Mouse (Mus musculus) urinary bladder, adult 2 months (tissue): ENCODE measurements around the gene Vamp2. TPM values are rescaled to one million over a fixed set of nuclear protein-coding genes. Genes with fewer than 3 reads are reported as not detected.

Experiments
- DNase-seq: peaks from one replicate; pipeline ENCODE4 v3.0.0; 2022; ENCODE audit warnings: low spot score
- polyA plus RNA-seq: library from polyadenylated mRNA; depleted of rRNA; stranded (reverse); fragments of >200 nt; gene quantifications from 2 replicates; pipeline ENCODE4 v1.2.3, GENCODE M21; 2012; rRNA removed

The Vamp2 gene
- polyA plus RNA-seq, 1 experiment, result 180 TPM

- no peak for DNase-seq
These were observed 45.3 kb downstream of the Vamp2 start for GRCm38 (mm10) chr11:69133566-69133922.

- no peak for DNase-seq
These were observed 45.8 kb downstream of the Vamp2 start for GRCm38 (mm10) chr11:69133923-69134621.

DNA sequence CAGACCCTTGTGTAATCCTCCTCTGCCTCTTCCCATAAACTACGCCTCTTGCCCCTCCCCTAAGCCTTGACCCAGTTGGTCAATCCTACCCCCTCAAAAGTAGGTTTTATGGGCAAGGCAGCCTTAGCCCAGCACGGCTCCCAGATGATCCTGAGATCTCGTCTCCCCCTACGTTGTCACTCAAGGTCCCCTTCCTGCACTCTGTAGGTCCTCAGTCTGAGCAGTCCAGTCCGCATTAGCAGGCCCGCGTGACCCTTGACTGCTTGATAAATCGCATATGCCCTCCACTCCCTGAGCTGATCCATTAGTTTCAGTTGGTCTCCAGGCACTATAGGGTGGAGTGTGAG lies 46.3 kb downstream of the Vamp2 start:
- no peak for DNase-seq

GRCm38 (mm10) chr11:69135361-69135760 lies 47.1 kb downstream of the Vamp2 start:
- no peak for DNase-seq

Other genes with a start within 250 kb of the Vamp2 start
- 68.6 and 78.7 TPM in 2 replicates for gene Ndel1, start 216.6 kb upstream of the Vamp2 start, polyA plus RNA-seq
- 0.01 TPM in 1 of 2 replicates, not detected in the other for gene Rnf222, start 199.9 kb upstream of the Vamp2 start, polyA plus RNA-seq
- gene Rpl26, start 186.9 kb upstream of the Vamp2 start, polyA plus RNA-seq, result 3,701 and 3,960 TPM in 2 replicates
- not detected in 2 replicates for gene Odf4, start 161.4 kb upstream of the Vamp2 start, polyA plus RNA-seq
- gene Arhgef15, start 131.0 kb upstream of the Vamp2 start, polyA plus RNA-seq, result 7.9 and 10.6 TPM in 2 replicates
- 27.3 and 32.4 TPM in 2 replicates for gene Slc25a35, start 120.4 kb upstream of the Vamp2 start, polyA plus RNA-seq
- gene Rangrf, start 113.3 kb upstream of the Vamp2 start, polyA plus RNA-seq, result 31.8 and 39.0 TPM in 2 replicates
- gene Pfas, start 80.0 kb upstream of the Vamp2 start, polyA plus RNA-seq, result 9.3 and 11.1 TPM in 2 replicates
- 26.3 and 29.0 TPM in 2 replicates for gene Ctc1, start 72.6 kb upstream of the Vamp2 start, polyA plus RNA-seq
- gene Aurkb, start 42.8 kb upstream of the Vamp2 start, polyA plus RNA-seq, result 3.6 and 4.1 TPM in 2 replicates
- 18.0 and 19.4 TPM in 2 replicates for gene Borcs6, start 28.8 kb upstream of the Vamp2 start, polyA plus RNA-seq
- gene Tmem107, start 17.7 kb upstream of the Vamp2 start, polyA plus RNA-seq, result 17.9 and 25.8 TPM in 2 replicates
- gene Per1, start 6.7 kb downstream of the Vamp2 start, polyA plus RNA-seq, result 26.8 and 28.5 TPM in 2 replicates
- 0.24 and 0.37 TPM in 2 replicates for gene Hes7, start 31.9 kb downstream of the Vamp2 start, polyA plus RNA-seq
- gene 9130213A22Rik, start 34.1 kb downstream of the Vamp2 start, polyA plus RNA-seq, result 0.74 and 0.78 TPM in 2 replicates
- 4.2 and 5.4 TPM in 2 replicates for gene Aloxe3, start 37.4 kb downstream of the Vamp2 start, polyA plus RNA-seq
- 0.03 TPM in 1 of 2 replicates, not detected in the other for gene Alox12b, start 68.5 kb downstream of the Vamp2 start, polyA plus RNA-seq
- gene Alox8, start 109.4 kb downstream of the Vamp2 start, polyA plus RNA-seq, result 0.14 and 0.60 TPM in 2 replicates
- 0.01 and 0.03 TPM in 2 replicates for gene Gucy2e, start 148.5 kb downstream of the Vamp2 start, polyA plus RNA-seq
- gene Cntrob, start 235.3 kb downstream of the Vamp2 start, polyA plus RNA-seq, result 9.2 and 10.8 TPM in 2 replicates
- 56.2 and 60.4 TPM in 2 replicates for gene Trappc1, start 235.5 kb downstream of the Vamp2 start, polyA plus RNA-seq
- gene Kcnab3, start 237.8 kb downstream of the Vamp2 start, polyA plus RNA-seq, result 1.6 TPM in 2 replicates